Mouse (Mus musculus): ENCODE data around the gene Tmem245. TPM values are rescaled to one million over a fixed set of nuclear protein-coding genes. Genes with fewer than 3 reads are reported as not detected.

The Tmem245 gene
- polyA plus RNA-seq (2015; fragmentation: Nextera tagmentation; extraction: Ambion mirVana): 5.2 and 14.1 TPM in 2 replicates

DNA sequence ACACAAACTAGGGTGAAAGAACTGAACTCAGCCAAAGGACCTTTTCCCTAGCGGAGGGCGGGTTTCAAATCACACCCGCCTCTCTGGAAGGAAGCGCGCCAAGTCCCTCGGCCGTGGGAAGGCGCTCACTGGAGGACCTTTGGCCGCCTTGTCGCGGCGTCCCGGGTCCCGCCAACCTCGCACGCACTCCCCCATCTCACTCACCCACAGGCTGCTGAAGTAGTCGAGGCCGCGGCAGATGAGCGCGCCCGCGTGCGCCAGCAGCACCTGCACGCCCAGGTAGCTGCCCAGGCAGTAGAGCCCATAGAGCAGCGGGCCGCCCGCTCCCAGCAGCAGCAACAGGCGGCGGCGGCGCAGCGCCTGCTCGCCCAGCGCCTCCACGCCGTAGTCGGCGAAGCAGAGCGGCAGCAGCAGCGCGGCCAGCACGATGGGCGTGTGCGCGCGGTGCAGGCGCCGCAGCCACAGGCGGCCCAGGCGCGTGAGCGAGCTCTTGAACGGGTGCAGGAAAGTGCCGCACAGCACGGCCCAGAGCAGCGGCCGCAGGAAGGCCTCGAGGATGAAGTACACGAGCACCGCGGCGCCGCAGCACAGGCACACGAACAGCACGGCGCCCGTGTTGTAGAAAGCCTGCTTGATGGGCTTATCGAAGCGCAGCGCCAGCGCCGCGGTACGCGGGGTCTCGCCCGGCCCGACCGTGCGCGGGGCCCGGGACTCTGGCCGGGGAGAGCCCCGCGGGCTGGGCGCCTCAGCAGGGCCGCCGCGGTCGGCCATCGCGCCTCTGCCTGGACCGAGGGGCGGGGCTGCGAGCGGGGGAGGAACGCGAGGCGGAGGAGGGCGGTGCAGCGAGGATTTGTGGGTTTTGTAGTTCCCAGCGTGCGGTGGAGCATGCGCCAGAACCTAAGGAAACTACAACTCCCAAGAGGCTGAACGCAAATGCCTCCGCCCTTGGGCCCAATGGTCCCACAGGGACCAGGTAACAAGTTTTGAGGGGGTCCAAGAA is at the start of gene Tmem245:
Tmem245 (minus strand) TSS at position 797 of the 1,000 bp plus-strand sequence.

GRCm38 (mm10) chr4:56990215-56990584 is 43.0 kb upstream of the Tmem245 start, which contains the start of gene Frrs1l:
Frrs1l (minus strand) TSS chr4:56990391.

DNA sequence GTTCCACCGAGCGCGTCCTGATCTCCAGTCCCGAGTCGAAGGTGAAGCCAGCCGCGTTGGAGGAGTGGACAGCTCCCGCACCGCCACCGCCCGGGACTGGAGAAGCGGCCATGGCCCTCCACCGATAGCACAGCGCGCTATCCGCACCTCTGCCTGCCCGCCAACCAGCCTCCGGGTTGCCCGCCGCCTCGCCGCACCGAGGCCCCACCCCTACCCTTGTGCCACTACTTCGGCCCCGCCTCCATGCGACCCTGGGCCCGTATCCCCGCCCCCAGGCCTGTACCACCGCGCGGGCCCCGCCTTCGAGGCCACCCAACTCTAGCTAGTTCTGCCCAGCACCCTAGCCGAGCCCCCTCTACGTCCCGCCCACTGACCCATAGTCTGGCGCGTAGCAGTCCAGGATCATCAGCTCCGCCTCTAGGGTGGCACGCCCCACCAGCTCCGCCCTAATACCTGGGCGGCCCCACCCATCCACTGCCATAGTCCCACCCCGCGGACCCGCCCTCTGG is 82.2 kb downstream of the Tmem245 start, which contains the start of gene Ctnnal1:
Ctnnal1 (minus strand) TSS at position 186 of the 509 bp plus-strand sequence.

Small RNAs within 50 kb of the gene (microRNA-seq; reads per million reads assigned to microRNA genes)
- 83.4 reads per million, percentile 41 among the genes with 10 or more reads in this experiment for gene Mir32 (ENCODE audit: borderline replicate concordance, insufficient number of aligned reads)

Other genes with a start within 250 kb of the Tmem245 start
- not detected in 2 replicates for gene Gm26657, start 207.4 kb downstream of the Tmem245 start, polyA plus RNA-seq (2015; fragmentation: Nextera tagmentation; extraction: Ambion mirVana)
- gene Actl7b, start 206.0 kb downstream of the Tmem245 start, polyA plus RNA-seq (2015; fragmentation: Nextera tagmentation; extraction: Ambion mirVana): not detected in 2 replicates
- not detected in 2 replicates for gene Actl7a, start 204.0 kb downstream of the Tmem245 start, polyA plus RNA-seq (2015; fragmentation: Nextera tagmentation; extraction: Ambion mirVana)
- gene Elp1, start 145.1 kb downstream of the Tmem245 start, polyA plus RNA-seq (2015; fragmentation: Nextera tagmentation; extraction: Ambion mirVana): 17.9 and 20.0 TPM in 2 replicates
- 4.0 and 7.0 TPM in 2 replicates for gene Fam206a, start 145.1 kb downstream of the Tmem245 start, polyA plus RNA-seq (2015; fragmentation: Nextera tagmentation; extraction: Ambion mirVana)
- gene Ctnnal1, start 82.2 kb downstream of the Tmem245 start, polyA plus RNA-seq (2015; fragmentation: Nextera tagmentation; extraction: Ambion mirVana): 17.6 and 24.0 TPM in 2 replicates
- 0.33 and 0.46 TPM in 2 replicates for gene Frrs1l, start 43.0 kb upstream of the Tmem245 start, polyA plus RNA-seq (2015; fragmentation: Nextera tagmentation; extraction: Ambion mirVana)
- 1.3 and 1.9 TPM in 2 replicates for gene Epb41l4b, start 196.0 kb upstream of the Tmem245 start, polyA plus RNA-seq (2015; fragmentation: Nextera tagmentation; extraction: Ambion mirVana)